Mouse (Mus musculus) testis, adult 2 months (tissue): ENCODE results near the gene Cdk5r2.

ENCODE experiments used
- CTCF ChIP-seq: fragments of 200-500 bp; IDR thresholded peaks from 2 replicates; pipeline ENCODE4 v1.5.1; 2012; ENCODE audit warnings: low read depth, mild to moderate bottlenecking, inconsistent platforms, low read length, moderate library complexity; ENCODE audit not compliant: control insufficient read depth, insufficient read depth, insufficient replicate concordance
- POLR2A ChIP-seq: fragments of 200-500 bp; IDR thresholded peaks from 2 replicates; pipeline ENCODE4 v1.6.1; 2012; ENCODE audit warnings: low read depth, mild to moderate bottlenecking, inconsistent platforms, low read length, moderate library complexity; ENCODE audit not compliant: control insufficient read depth

GRCm38 (mm10) chr1:74851001-74851775, 3.5 kb upstream of the Cdk5r2 start:
- TF ChIP-seq CTCF = no peak
- TF ChIP-seq POLR2A = no peak
